In the genomic region with DNA sequence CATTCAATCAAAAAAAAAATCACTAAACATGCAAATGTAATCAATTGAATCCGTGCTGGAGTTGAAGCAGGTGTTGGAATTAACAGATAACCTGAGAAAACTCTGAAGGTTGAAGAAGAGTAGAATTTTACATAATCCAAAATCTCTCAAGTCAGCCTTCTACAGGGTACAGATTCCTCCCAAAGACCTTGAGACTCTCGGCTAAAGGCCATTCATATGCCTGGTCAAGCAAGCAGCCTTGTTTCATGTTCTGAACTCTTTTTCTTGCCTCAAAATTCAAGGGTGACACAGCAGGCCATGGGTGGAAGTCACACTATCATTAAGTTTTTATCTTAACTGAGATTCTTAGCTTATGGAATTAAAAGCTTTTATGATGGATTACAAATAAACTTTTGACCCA, we compare ENCODE assay signal across 20 mouse cellular contexts.
"Had no signal": no experiment of that assay in that cellular context is flagged by ENCODE, and none has a peak within 500 bp of the region (broad histone marks: within the 10 kb centered on the region; RNA-seq: fewer than 3 reads in every experiment).

No protein-coding gene starts in this region.

- H3K4me2 ChIP-seq: limb, embryonic 12.5 days; limb, embryonic 15.5 days; liver, embryonic 11.5 days; lung, embryonic 14.5 days; midbrain, embryonic 12.5 days; midbrain, embryonic 15.5 days; neural tube, embryonic 12.5 days; neural tube, embryonic 15.5 days had no signal

- H3K36me3 ChIP-seq: limb, embryonic 12.5 days; limb, embryonic 15.5 days; midbrain, embryonic 12.5 days; midbrain, embryonic 15.5 days; neural tube, embryonic 12.5 days; neural tube, embryonic 15.5 days had no signal

- ATAC-seq: inflammation-experienced regulatory T-cells, adult 6 months; intestine, embryonic 16.5 days; liver, postnatal 0 days; lung, postnatal 0 days; midbrain, embryonic 15.5 days had no signal

- H3K9ac ChIP-seq: limb, embryonic 12.5 days; limb, embryonic 15.5 days; liver, embryonic 14.5 days; liver, postnatal 0 days; lung, embryonic 14.5 days; midbrain, embryonic 12.5 days; midbrain, embryonic 15.5 days; neural tube, embryonic 12.5 days; neural tube, embryonic 15.5 days had no signal

- H3K4me1 ChIP-seq: limb, embryonic 12.5 days; limb, embryonic 15.5 days; midbrain, embryonic 12.5 days; midbrain, embryonic 15.5 days; neural tube, embryonic 12.5 days; neural tube, embryonic 15.5 days had no signal

- H3K27ac ChIP-seq: limb, embryonic 12.5 days; limb, embryonic 15.5 days; liver, embryonic 14.5 days; macrophage; midbrain, embryonic 12.5 days; midbrain, embryonic 15.5 days; neural tube, embryonic 12.5 days; neural tube, embryonic 15.5 days; stomach, postnatal 0 days had no signal

- H3K27me3 ChIP-seq: limb, embryonic 12.5 days; limb, embryonic 15.5 days; midbrain, embryonic 12.5 days; midbrain, embryonic 15.5 days; neural tube, embryonic 12.5 days; neural tube, embryonic 15.5 days had no signal

- H3K4me3 ChIP-seq: limb, embryonic 12.5 days; limb, embryonic 15.5 days; midbrain, embryonic 12.5 days; midbrain, embryonic 15.5 days; neural tube, embryonic 12.5 days; neural tube, embryonic 15.5 days had no signal

- H3K9me3 ChIP-seq: limb, embryonic 12.5 days; limb, embryonic 15.5 days; midbrain, embryonic 12.5 days; midbrain, embryonic 15.5 days; neural tube, embryonic 12.5 days; neural tube, embryonic 15.5 days had no signal

- DNase-seq: left cerebral cortex, postnatal 4 days; liver, postnatal 0 days; lung, embryonic 14.5 days; right cerebral cortex, adult 18-20 months; right cerebral cortex, postnatal 14 days; right cerebral cortex, postnatal 4 days; thymus, postnatal 25 days had no signal
